In the genomic region with DNA sequence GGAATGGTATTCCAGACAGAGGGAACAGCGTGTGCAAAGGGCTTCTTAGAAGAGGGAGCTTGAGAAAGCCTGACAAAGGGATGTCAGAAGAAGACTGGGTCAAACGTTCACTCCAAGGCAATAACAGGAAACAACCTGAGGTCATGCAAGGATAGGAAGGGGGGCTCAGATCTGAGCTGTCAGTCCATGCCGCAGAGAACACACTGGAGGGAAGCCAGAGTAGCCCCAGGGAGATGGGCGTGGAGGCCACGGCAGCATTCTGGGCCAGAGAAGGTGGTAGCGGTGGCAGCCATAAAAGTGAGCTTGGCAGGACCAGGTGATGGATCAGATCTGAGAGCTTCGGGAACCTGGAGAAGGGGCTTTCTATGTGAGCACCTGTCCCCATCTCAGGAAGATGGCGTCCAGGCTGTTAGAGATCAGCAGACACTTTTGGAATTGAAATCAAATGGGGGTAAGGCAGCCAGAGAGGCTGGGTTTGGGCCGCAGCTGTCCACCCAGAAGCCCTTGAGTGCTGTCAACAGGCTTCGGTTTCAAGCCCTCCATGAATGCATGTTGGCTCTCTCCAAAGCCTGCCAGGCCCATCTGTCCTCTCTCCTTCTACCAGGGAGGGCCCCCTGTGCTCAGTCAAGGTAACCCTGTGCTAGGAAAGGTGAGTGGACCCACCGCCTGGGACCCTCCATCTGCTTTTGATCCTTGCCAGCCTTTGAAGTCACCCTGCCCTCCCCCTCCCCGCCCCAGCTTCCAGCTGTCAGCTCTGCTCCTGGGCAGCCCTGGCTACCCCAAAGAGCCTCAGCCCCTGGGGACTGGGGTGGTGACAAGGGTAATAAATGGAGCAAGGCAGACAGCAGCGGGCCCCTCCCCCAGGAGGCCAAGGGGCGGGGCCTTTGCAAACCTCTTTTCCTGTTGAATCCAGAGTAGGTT, we compare ENCODE assay signal across 8 mouse cellular contexts. TPM values are rescaled to one million over a fixed set of nuclear protein-coding genes. Genes with fewer than 3 reads are reported as not detected.
DNase-seq lines count a peak whose midpoint lies in the region; ATAC-seq and TF ChIP-seq lines count a peak whose summit lies in the region.

No protein-coding gene starts in this region.

- no peaks in the 10 kb centered on the region for H3K4me1 ChIP-seq in liver, embryonic 16.5 days (ENCODE audit: control insufficient read depth, low read depth, low read length)
- H3K4me1 ChIP-seq in small intestine, adult 2 months (ENCODE audit: control insufficient read depth, insufficient read depth, insufficient read length, low read length) = peaks cover 7% of the 10 kb centered on the region; the same call in 1 of the 2 replicates

- no peaks in the 10 kb centered on the region for H3K27me3 ChIP-seq in liver, embryonic 16.5 days (ENCODE audit: control insufficient read depth, insufficient read depth, low read depth, low read length)
- no peaks in the 10 kb centered on the region for H3K27me3 ChIP-seq in small intestine, adult 2 months (ENCODE audit: control insufficient read depth, insufficient read depth, low read length)

- H3K27ac ChIP-seq in liver, embryonic 16.5 days (ENCODE audit: low read length) = no peak overlapping the region
- H3K27ac ChIP-seq in small intestine, adult 2 months (ENCODE audit: insufficient read depth, low read depth, low read length) = no peak overlapping the region

- WGBS in liver, embryonic 16.5 days (ENCODE audit: insufficient replicate concordance) = 26% methylated on average over 14 of the region's 14 CpGs
- 13% methylated on average over 14 of the region's 14 CpGs for WGBS in small intestine, adult 2 months

- no peaks in the 10 kb centered on the region for H3K9me3 ChIP-seq in liver, embryonic 16.5 days (replicated peaks; ENCODE audit: control insufficient read depth, low read length)

- no peak for TF ChIP-seq CTCF in small intestine, adult 2 months (IDR thresholded peaks at IDR 0.05; ENCODE audit: extremely low read depth, insufficient read length, insufficient replicate concordance, low read depth, low read length)

- TF ChIP-seq POLR2A in small intestine, adult 2 months (IDR thresholded peaks at IDR 0.05; ENCODE audit: low read depth, low read length) = 0 out of 2 replicates have a peak, but pooled peaks have one; percentile 15

- H3K4me3 ChIP-seq in liver, embryonic 16.5 days (ENCODE audit: low read depth, low read length) = no peak overlapping the region
- no peak overlapping the region for H3K4me3 ChIP-seq in small intestine, adult 2 months (ENCODE audit: low read depth, low read length)

- H3K9ac ChIP-seq in liver, embryonic 16.5 days (ENCODE audit: low read depth, low read length) = no peak overlapping the region

- intact Hi-C loops in gastrocnemius, postnatal 36 days (cut with DNase I) = no loop called here

- no peak overlapping the region for H3K4me2 ChIP-seq in liver, embryonic 16.5 days (ENCODE audit: low read depth, low read length)

- DNase-seq in urinary bladder, postnatal 14 days (ENCODE audit: low spot score) = peak; percentile 62
- DNase-seq in urinary bladder, adult 2 months (ENCODE audit: low spot score) = no peak
- peak; percentile 41 to 65 for DNase-seq in gastrocnemius, postnatal 36 days
- DNase-seq in hindlimb bud, embryonic 11.5 days (ENCODE audit: extremely low spot score, low read depth, low spot score) = peak; percentile 63
- DNase-seq in testis, postnatal 10 days (ENCODE audit: low spot score) = no peak
- no peak for DNase-seq in urinary bladder, postnatal 4 days (ENCODE audit: low spot score in 2 of 2)

- 0 out of 2 replicates have a peak, but pooled peaks have one; percentile 5 for ATAC-seq in liver, embryonic 16.5 days (ENCODE audit: low read depth)

- H3K36me3 ChIP-seq in liver, embryonic 16.5 days (ENCODE audit: control insufficient read depth, insufficient read depth) = no peaks in the 10 kb centered on the region
- no peaks in the 10 kb centered on the region for H3K36me3 ChIP-seq in small intestine, adult 2 months (ENCODE audit: control insufficient read depth, insufficient read depth, low read length)

RNA-seq across cellular contexts. Expression of gene Eya2, which starts 58.4 kb away (rescaled TPM):
- polyA plus RNA-seq in urinary bladder, adult 2 months (2012; rRNA removed) = 12.4 and 14.9 TPM in 2 replicates
- total RNA-seq in gastrocnemius, postnatal 36 days (2021) = 1 to 10 TPM; 3.2 TPM
- 0.07 and 0.22 TPM in 2 replicates for polyA plus RNA-seq in liver, embryonic 16.5 days (2015; fragmentation: Nextera tagmentation; extraction: Ambion mirVana)
- 0.93 and 12.1 TPM in 2 replicates for polyA plus RNA-seq in small intestine, adult 2 months (2012; rRNA removed)

Comparison
In these comparisons a context has a peak if more than half of its experiments do, and no peak if none do; other contexts are left out.
1. DNase-seq: peak in urinary bladder, postnatal 14 days (single experiment), gastrocnemius, postnatal 36 days (2 of 2) and hindlimb bud, embryonic 11.5 days (single experiment); none in urinary bladder, adult 2 months (single experiment), testis, postnatal 10 days (single experiment) and urinary bladder, postnatal 4 days (0 of 2).